In the genomic region with DNA sequence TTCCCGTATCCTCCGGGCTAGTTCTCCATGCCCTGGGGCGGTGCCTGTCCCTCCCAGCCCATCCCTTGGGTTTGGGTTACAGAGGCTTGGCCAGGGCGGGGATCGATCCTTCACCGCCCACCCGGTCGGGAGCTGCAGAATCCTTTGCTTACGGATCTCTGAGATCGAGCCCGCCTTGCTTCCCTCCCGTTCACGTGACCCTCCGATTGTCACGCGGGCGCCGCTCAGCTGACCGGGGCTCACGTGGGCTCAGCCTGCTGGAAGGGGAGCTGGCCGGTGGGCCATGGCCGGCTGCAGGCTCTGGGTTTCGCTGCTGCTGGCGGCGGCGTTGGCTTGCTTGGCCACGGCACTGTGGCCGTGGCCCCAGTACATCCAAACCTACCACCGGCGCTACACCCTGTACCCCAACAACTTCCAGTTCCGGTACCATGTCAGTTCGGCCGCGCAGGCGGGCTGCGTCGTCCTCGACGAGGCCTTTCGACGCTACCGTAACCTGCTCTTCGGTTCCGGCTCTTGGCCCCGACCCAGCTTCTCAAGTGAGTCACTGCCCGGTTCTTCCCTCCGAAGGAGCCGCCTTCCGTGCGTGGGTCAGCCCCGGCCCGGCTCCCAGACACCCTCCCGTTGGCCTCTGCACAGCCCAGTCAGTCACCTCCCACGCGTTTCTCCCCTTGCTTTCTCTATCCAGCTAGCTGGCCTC, we compare ENCODE assay signal across 8 mouse cellular contexts. TPM values are rescaled to one million over a fixed set of nuclear protein-coding genes. Genes with fewer than 3 reads are reported as not detected.
DNase-seq lines count a peak whose midpoint lies in the region; ATAC-seq and TF ChIP-seq lines count a peak whose summit lies in the region.

Hexa (plus strand) TSS at position 100 of the 697 bp plus-strand sequence.
Tmem202 (minus strand) TSS at position 407 of the 697 bp plus-strand sequence.

- ATAC-seq in embryonic facial prominence, embryonic 14.5 days (ENCODE audit: low read depth): peak; percentile 93
- ATAC-seq in kidney, embryonic 14.5 days (ENCODE audit: low FRiP score, low TSS enrichment): peak; percentile 92

- H3K4me1 ChIP-seq in embryonic facial prominence, embryonic 14.5 days (ENCODE audit: control insufficient read depth, insufficient read depth, low read length): peaks cover 11% of the 10 kb centered on the region
- H3K4me1 ChIP-seq in heart, embryonic 10.5 days: peaks cover 27% of the 10 kb centered on the region
- peaks cover 9% of the 10 kb centered on the region; the same call in 1 of the 2 replicates for H3K4me1 ChIP-seq in kidney, embryonic 14.5 days (ENCODE audit: control insufficient read depth, insufficient read depth, low read length)
- peaks cover 5% of the 10 kb centered on the region for H3K4me1 ChIP-seq in liver, adult 2 months (ENCODE audit: control insufficient read depth, insufficient read depth, low read length)

- H3K4me2 ChIP-seq in embryonic facial prominence, embryonic 14.5 days (ENCODE audit: low read depth, low read length): peak within 1 kb of the TSS; percentile 90
- H3K4me2 ChIP-seq in kidney, embryonic 14.5 days (replicated peaks; ENCODE audit: low read depth, low read length): peak within 1 kb of the TSS; percentile 80
- peak within 1 kb of the TSS; percentile 84 for H3K4me2 ChIP-seq in myocyte (ENCODE audit: low read depth)

- TF ChIP-seq CTCF in liver, adult 2 months (IDR thresholded peaks at IDR 0.05; ENCODE audit: low read depth, low read length): no peak

- no peaks in the 10 kb centered on the region for H3K36me3 ChIP-seq in embryonic facial prominence, embryonic 14.5 days (ENCODE audit: control insufficient read depth, insufficient read depth, low read length)
- H3K36me3 ChIP-seq in heart, embryonic 10.5 days: no peaks in the 10 kb centered on the region
- H3K36me3 ChIP-seq in kidney, embryonic 14.5 days (ENCODE audit: control insufficient read depth, insufficient read depth, low read length): no peaks in the 10 kb centered on the region
- no peaks in the 10 kb centered on the region for H3K36me3 ChIP-seq in liver, adult 2 months (ENCODE audit: control insufficient read depth, insufficient read depth, low read length)
- no peaks in the 10 kb centered on the region for H3K36me3 ChIP-seq in myocyte (ENCODE audit: control insufficient read depth, insufficient read depth)

- peak within 1 kb of the TSS; percentile 55 for H3ac ChIP-seq in myocyte (ENCODE audit: control insufficient read depth, insufficient read length)

- no peak within 1 kb of the TSS; the same call in 1 of the 2 replicates for H3K27ac ChIP-seq in embryonic facial prominence, embryonic 14.5 days (replicated peaks; ENCODE audit: low read depth, low read length)
- peak within 1 kb of the TSS; percentile 91 for H3K27ac ChIP-seq in heart, embryonic 10.5 days
- no peak within 1 kb of the TSS for H3K27ac ChIP-seq in kidney, embryonic 14.5 days (ENCODE audit: low read depth, low read length)
- peak within 1 kb of the TSS; percentile 63 for H3K27ac ChIP-seq in liver, adult 2 months (replicated peaks; ENCODE audit: insufficient read depth, low read depth, low read length)

- peak within 1 kb of the TSS; percentile 76 for H3K4me3 ChIP-seq in embryonic facial prominence, embryonic 14.5 days (ENCODE audit: low read depth, low read length)
- H3K4me3 ChIP-seq in heart, embryonic 10.5 days: peak within 1 kb of the TSS; percentile 76
- peak within 1 kb of the TSS; percentile 64 for H3K4me3 ChIP-seq in kidney, embryonic 14.5 days (ENCODE audit: low read length)
- peak within 1 kb of the TSS; percentile 79 for H3K4me3 ChIP-seq in liver, adult 2 months (ENCODE audit: insufficient read depth, low read depth, low read length)
- H3K4me3 ChIP-seq in myocyte: peak within 1 kb of the TSS; percentile 59

- peak; percentile 92 for DNase-seq in 416B (ENCODE audit: low read depth)
- peak; percentile 54 to 67 for DNase-seq in adrenal gland, postnatal 4 days (ENCODE audit: low spot score in 2 of 2)
- DNase-seq in embryonic facial prominence, embryonic 14.5 days (ENCODE audit: low spot score): peak; percentile 94
- DNase-seq in heart, embryonic 10.5 days (ENCODE audit: low spot score): peak; percentile 94
- DNase-seq in liver, adult 2 months (ENCODE audit: extremely low read depth, low read depth, low spot score): peak; percentile 77
- DNase-seq in spleen, postnatal 4 days (ENCODE audit: low spot score in 2 of 2): peak; percentile 62 to 83

- TF ChIP-seq POLR2A in liver, adult 2 months (IDR thresholded peaks at IDR 0.05; ENCODE audit: extremely low read depth, insufficient read depth, low read length): peak; percentile 51; the same call in 1 of the 2 replicates
- peak; percentile 78 for TF ChIP-seq POLR2A in myocyte (IDR thresholded peaks at IDR 0.05; ENCODE audit: insufficient read length, low read depth)

- no peaks in the 10 kb centered on the region for H3K27me3 ChIP-seq in embryonic facial prominence, embryonic 14.5 days (replicated peaks; ENCODE audit: control insufficient read depth, insufficient read depth, low read length)
- H3K27me3 ChIP-seq in heart, embryonic 10.5 days (ENCODE audit: insufficient read depth, poor library complexity, severe bottlenecking): no peaks in the 10 kb centered on the region
- no peaks in the 10 kb centered on the region for H3K27me3 ChIP-seq in kidney, embryonic 14.5 days (ENCODE audit: control insufficient read depth, insufficient read depth, low read length)
- H3K27me3 ChIP-seq in liver, adult 2 months (ENCODE audit: control insufficient read depth, insufficient read depth, low read length): no peaks in the 10 kb centered on the region
- H3K27me3 ChIP-seq in myocyte (ENCODE audit: control insufficient read depth, insufficient read depth, insufficient read length): no peaks in the 10 kb centered on the region

- no peaks in the 10 kb centered on the region for H3K9me3 ChIP-seq in embryonic facial prominence, embryonic 14.5 days (ENCODE audit: control insufficient read depth, low read length)
- no peaks in the 10 kb centered on the region for H3K9me3 ChIP-seq in heart, embryonic 10.5 days
- no peaks in the 10 kb centered on the region for H3K9me3 ChIP-seq in kidney, embryonic 14.5 days (ENCODE audit: control insufficient read depth, low read length)

- no peaks in the 10 kb centered on the region; the same call in 1 of the 2 replicates for H3K79me2 ChIP-seq in liver, adult 2 months (ENCODE audit: control insufficient read depth, insufficient read depth, low read length)
- H3K79me2 ChIP-seq in myocyte (ENCODE audit: control insufficient read depth, insufficient read depth): peaks cover 41% of the 10 kb centered on the region

- 1% methylated on average over 55 of the region's 55 CpGs for WGBS in embryonic facial prominence, embryonic 14.5 days
- WGBS in heart, embryonic 10.5 days: 2% methylated on average over 55 of the region's 55 CpGs
- WGBS in kidney, embryonic 14.5 days: under 1% methylated on average over 55 of the region's 55 CpGs
- WGBS in liver, adult 2 months: 2% methylated on average over 55 of the region's 55 CpGs

- peak within 1 kb of the TSS; percentile 80 for H3K9ac ChIP-seq in embryonic facial prominence, embryonic 14.5 days (ENCODE audit: low read depth, low read length)
- peak within 1 kb of the TSS; percentile 73 for H3K9ac ChIP-seq in kidney, embryonic 14.5 days (ENCODE audit: low read depth, low read length)
- H3K9ac ChIP-seq in liver, adult 2 months (ENCODE audit: low read depth, low read length): peak within 1 kb of the TSS; percentile 82

TF ChIP-seq in myocyte, 11 proteins besides CTCF, POLR2A, EP300 and RAD21:
- TF ChIP-seq E2F4 (IDR thresholded peaks at IDR 0.05; ENCODE audit: insufficient read depth): peak; percentile 17
- TF ChIP-seq CEBPB (IDR thresholded peaks at IDR 0.05; ENCODE audit: insufficient read depth, poor library complexity, severe bottlenecking): no peak
- TF ChIP-seq POLR2AphosphoS2 (IDR thresholded peaks at IDR 0.05; ENCODE audit: insufficient read length, low read depth): peak; percentile 78
- no peak for TF ChIP-seq SRF (IDR thresholded peaks at IDR 0.05; ENCODE audit: control insufficient read depth, insufficient read length, low read depth)
- no peak for TF ChIP-seq MYOD1 (IDR thresholded peaks at IDR 0.05; ENCODE audit: control insufficient read depth in 1 of 3, insufficient read length in 2 of 3, low read depth in 2 of 3)
- TF ChIP-seq TCF12 (IDR thresholded peaks at IDR 0.05; ENCODE audit: insufficient read depth, poor library complexity, severe bottlenecking): no peak
- TF ChIP-seq MYOG (IDR thresholded peaks at IDR 0.05; ENCODE audit: control insufficient read depth in 1 of 3, insufficient read depth in 1 of 3, insufficient read length in 2 of 3, low read depth in 2 of 3): peak in 2 of 3 experiments; percentile 25 to 48
- TF ChIP-seq TCF3 (IDR thresholded peaks at IDR 0.05; ENCODE audit: insufficient read length, low read depth): no peak
- TF ChIP-seq USF1 (IDR thresholded peaks at IDR 0.05; ENCODE audit: low read depth): peak; percentile 98
- TF ChIP-seq REST (IDR thresholded peaks at IDR 0.05; ENCODE audit: insufficient read depth, insufficient read length): no peak
- no peak for TF ChIP-seq MAX (IDR thresholded peaks at IDR 0.05; ENCODE audit: low read depth)

RNA-seq across cellular contexts. Expression of gene Hexa, which starts in this region (rescaled TPM):
- 10 to 100 TPM; 74.9 to 81.7 TPM for total RNA-seq in adrenal gland, postnatal 4 days (2021)
- polyA plus RNA-seq in embryonic facial prominence, embryonic 14.5 days (2014; fragmentation: Nextera tagmentation; extraction: Ambion mirVana): 101 and 107 TPM in 2 replicates
- polyA plus RNA-seq in heart, embryonic 10.5 days (2016; fragmentation: Nextera tagmentation; extraction: Ambion mirVana): 63.6 and 67.8 TPM in 2 replicates
- polyA plus RNA-seq in kidney, embryonic 14.5 days (2014; fragmentation: Nextera tagmentation; extraction: Ambion mirVana): 47.3 and 58.1 TPM in 2 replicates
- 39.6 and 46.2 TPM in 2 replicates for total RNA-seq in liver, adult 2 months (2014; rRNA removed)
- polyA plus RNA-seq in liver, adult 2 months (2012; rRNA removed): 38.9 and 46.2 TPM in 2 replicates
- 131 TPM for polyA plus RNA-seq in myocyte (2012; fragmentation: generic; extraction: Trizol)

RNA-seq across cellular contexts. Expression of gene Tmem202, which starts in this region (rescaled TPM):
- total RNA-seq in adrenal gland, postnatal 4 days (2021): 1 to 10 TPM; 1.3 to 2.0 TPM
- polyA plus RNA-seq in embryonic facial prominence, embryonic 14.5 days (2014; fragmentation: Nextera tagmentation; extraction: Ambion mirVana): 0.15 and 0.64 TPM in 2 replicates
- polyA plus RNA-seq in heart, embryonic 10.5 days (2016; fragmentation: Nextera tagmentation; extraction: Ambion mirVana): 0.11 and 0.26 TPM in 2 replicates
- 0.19 TPM in 1 of 2 replicates, not detected in the other for polyA plus RNA-seq in kidney, embryonic 14.5 days (2014; fragmentation: Nextera tagmentation; extraction: Ambion mirVana)
- total RNA-seq in liver, adult 2 months (2014; rRNA removed): 0.18 TPM in 1 of 2 replicates, not detected in the other
- polyA plus RNA-seq in liver, adult 2 months (2012; rRNA removed): 0.07 TPM in 1 of 2 replicates, not detected in the other
- 1.2 TPM for polyA plus RNA-seq in myocyte (2012; fragmentation: generic; extraction: Trizol)

Comparison
In these comparisons a context has a peak if more than half of its experiments do, and no peak if none do; other contexts are left out.
1. H3K27ac ChIP-seq: peak in heart, embryonic 10.5 days (single experiment) and liver, adult 2 months (single experiment); none in embryonic facial prominence, embryonic 14.5 days (single experiment) and kidney, embryonic 14.5 days (single experiment).
2. Peak in every context shown above with its lines, with median percentiles within 50 percentile points of each other: DNase-seq, H3K4me2 ChIP-seq, H3K4me3 ChIP-seq and H3K9ac ChIP-seq.